ENCODE assay signal across 8 mouse cellular contexts in the genomic region with DNA sequence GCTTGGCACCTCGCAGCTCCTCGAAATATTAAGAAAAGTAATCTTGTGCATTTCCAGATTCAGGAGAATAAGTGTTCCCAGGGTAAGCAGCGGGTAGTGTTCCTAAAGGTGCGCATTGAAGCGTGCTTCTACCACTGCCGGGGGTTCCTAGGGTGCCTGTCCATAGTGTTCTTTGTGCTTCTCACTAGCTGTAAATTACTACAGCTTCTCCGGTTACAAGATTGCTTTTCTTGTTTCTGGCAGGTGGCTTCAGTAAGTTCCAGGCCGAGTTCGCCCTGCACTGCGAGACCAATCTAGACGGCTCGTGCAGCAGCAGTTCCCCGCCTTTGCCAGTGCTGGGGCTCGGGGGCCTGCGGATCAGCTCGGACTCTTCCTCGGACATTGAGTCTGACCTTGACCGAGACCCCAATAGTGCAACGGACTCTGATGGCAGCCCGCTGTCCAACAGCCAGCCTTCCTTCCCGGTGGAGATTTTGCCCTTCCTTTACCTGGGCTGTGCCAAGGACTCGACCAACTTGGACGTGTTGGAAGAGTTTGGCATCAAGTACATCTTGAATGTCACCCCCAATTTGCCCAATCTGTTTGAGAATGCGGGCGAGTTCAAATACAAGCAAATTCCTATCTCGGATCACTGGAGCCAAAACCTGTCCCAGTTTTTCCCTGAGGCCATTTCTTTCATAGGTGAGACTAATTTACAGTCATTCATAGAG. TPM values are rescaled to one million over a fixed set of nuclear protein-coding genes. Genes with fewer than 3 reads are reported as not detected.
DNase-seq lines count a peak whose midpoint lies in the region; ATAC-seq and TF ChIP-seq lines count a peak whose summit lies in the region.

No protein-coding gene starts in this region.

- H3K36me3 ChIP-seq in E14TG2a.4 (ENCODE audit: insufficient read depth, low read length) = peaks cover 30% of the 10 kb centered on the region
- H3K36me3 ChIP-seq in embryonic facial prominence, embryonic 11.5 days (replicated peaks; ENCODE audit: control insufficient read depth, insufficient read depth, low read depth, low read length) = no peaks in the 10 kb centered on the region
- H3K36me3 ChIP-seq in hindbrain, embryonic 13.5 days = peaks cover 5% of the 10 kb centered on the region
- H3K36me3 ChIP-seq in liver, embryonic 12.5 days = 0 out of 2 replicates have a peak, but pooled peaks cover 3% of the 10 kb centered on the region
- no peaks in the 10 kb centered on the region for H3K36me3 ChIP-seq in neural tube, embryonic 13.5 days

- ATAC-seq in embryonic facial prominence, embryonic 11.5 days (replicated peaks; ENCODE audit: insufficient number of reproducible peaks, low FRiP score, low TSS enrichment, low read depth) = no peak
- ATAC-seq in hindbrain, embryonic 13.5 days (ENCODE audit: low FRiP score) = no peak
- no peak for ATAC-seq in liver, embryonic 12.5 days
- ATAC-seq in neural tube, embryonic 13.5 days (ENCODE audit: low read depth) = no peak

- H3K9me3 ChIP-seq in E14TG2a.4 (ENCODE audit: low read length) = no peaks in the 10 kb centered on the region
- no peaks in the 10 kb centered on the region for H3K9me3 ChIP-seq in embryonic facial prominence, embryonic 11.5 days (replicated peaks; ENCODE audit: control insufficient read depth, low read length)
- H3K9me3 ChIP-seq in hindbrain, embryonic 13.5 days = no peaks in the 10 kb centered on the region
- H3K9me3 ChIP-seq in liver, embryonic 12.5 days (replicated peaks) = no peaks in the 10 kb centered on the region
- no peaks in the 10 kb centered on the region for H3K9me3 ChIP-seq in neural tube, embryonic 13.5 days

- peak overlapping the region; percentile 86 for H3K4me2 ChIP-seq in embryonic facial prominence, embryonic 11.5 days (ENCODE audit: low read depth, low read length)
- H3K4me2 ChIP-seq in hindbrain, embryonic 13.5 days = peak overlapping the region; percentile 85
- H3K4me2 ChIP-seq in liver, embryonic 12.5 days = peak overlapping the region; percentile 81
- H3K4me2 ChIP-seq in neural tube, embryonic 13.5 days = peak overlapping the region; percentile 93

- H3K27me3 ChIP-seq in E14TG2a.4 (ENCODE audit: insufficient read depth, low read length) = no peaks in the 10 kb centered on the region
- no peaks in the 10 kb centered on the region for H3K27me3 ChIP-seq in embryonic facial prominence, embryonic 11.5 days (ENCODE audit: control insufficient read depth, insufficient read depth, low read length)
- peaks cover 30% of the 10 kb centered on the region for H3K27me3 ChIP-seq in hindbrain, embryonic 13.5 days
- H3K27me3 ChIP-seq in liver, embryonic 12.5 days (replicated peaks) = peaks cover 62% of the 10 kb centered on the region
- peaks cover 25% of the 10 kb centered on the region; the same call in 1 of the 2 replicates for H3K27me3 ChIP-seq in neural tube, embryonic 13.5 days

- intact Hi-C loops in gastrocnemius, postnatal 14 days (cut with DNase I; ENCODE audit: low total_unique reads) = no loop called here

- H3K9ac ChIP-seq in embryonic facial prominence, embryonic 11.5 days (replicated peaks; ENCODE audit: low read length) = peak overlapping the region; percentile 93
- peak overlapping the region; percentile 89 for H3K9ac ChIP-seq in hindbrain, embryonic 13.5 days
- H3K9ac ChIP-seq in liver, embryonic 12.5 days = peak overlapping the region; percentile 72
- H3K9ac ChIP-seq in neural tube, embryonic 13.5 days = peak overlapping the region; percentile 86

- peak; percentile 26 for DNase-seq in gastrocnemius, postnatal 14 days
- DNase-seq in gastrocnemius, adult 8-10 months (ENCODE audit: low spot score in 2 of 2) = no peak
- DNase-seq in embryonic facial prominence, embryonic 11.5 days (ENCODE audit: low spot score) = peak; percentile 67
- no peak for DNase-seq in c-Kit-positive CD71-positive TER-119-positive erythroid progenitor cells, embryonic 14.5 days (ENCODE audit: low spot score)

- no peak for TF ChIP-seq CTCF in E14TG2a.4 (conservative IDR thresholded peaks at IDR 0.05; ENCODE audit: low read length)

- peak overlapping the region; percentile 97 for H3K4me3 ChIP-seq in E14TG2a.4 (replicated peaks; ENCODE audit: low read length)
- peak overlapping the region; percentile 74 for H3K4me3 ChIP-seq in embryonic facial prominence, embryonic 11.5 days (ENCODE audit: low read depth, low read length)
- peak overlapping the region; percentile 55 for H3K4me3 ChIP-seq in hindbrain, embryonic 13.5 days
- peak overlapping the region; percentile 62 for H3K4me3 ChIP-seq in liver, embryonic 12.5 days
- H3K4me3 ChIP-seq in neural tube, embryonic 13.5 days = peak overlapping the region; percentile 64

- 0% methylated on average over 26 of the region's 26 CpGs for WGBS in embryonic facial prominence, embryonic 11.5 days
- WGBS in hindbrain, embryonic 13.5 days = under 1% methylated on average over 26 of the region's 26 CpGs
- 3% methylated on average over 26 of the region's 26 CpGs for WGBS in liver, embryonic 12.5 days (ENCODE audit: insufficient replicate concordance)
- WGBS in neural tube, embryonic 13.5 days = under 1% methylated on average over 26 of the region's 26 CpGs

- peak overlapping the region; percentile 96 for H3K27ac ChIP-seq in embryonic facial prominence, embryonic 11.5 days (replicated peaks; ENCODE audit: low read depth, low read length)
- peak overlapping the region; percentile 91 for H3K27ac ChIP-seq in hindbrain, embryonic 13.5 days
- H3K27ac ChIP-seq in liver, embryonic 12.5 days = peak overlapping the region; percentile 87
- H3K27ac ChIP-seq in neural tube, embryonic 13.5 days (replicated peaks) = peak overlapping the region; percentile 94

- peaks cover 57% of the 10 kb centered on the region for H3K4me1 ChIP-seq in E14TG2a.4 (replicated peaks; ENCODE audit: low read depth, low read length)
- peaks cover 5% of the 10 kb centered on the region for H3K4me1 ChIP-seq in embryonic facial prominence, embryonic 11.5 days (ENCODE audit: control insufficient read depth, insufficient read depth, low read length)
- peaks cover 56% of the 10 kb centered on the region for H3K4me1 ChIP-seq in hindbrain, embryonic 13.5 days (replicated peaks)
- peaks cover 37% of the 10 kb centered on the region for H3K4me1 ChIP-seq in liver, embryonic 12.5 days
- peaks cover 76% of the 10 kb centered on the region for H3K4me1 ChIP-seq in neural tube, embryonic 13.5 days (replicated peaks)

RNA-seq across cellular contexts. Expression of gene Dusp6, which starts 1.4 kb away (rescaled TPM):
- total RNA-seq in gastrocnemius, postnatal 14 days (2021) = 10 to 100 TPM; 26.7 to 27.7 TPM
- 1 to 10 TPM; 7.3 to 9.8 (median 8.5) TPM for total RNA-seq in gastrocnemius, adult 8-10 months (2022)
- polyA plus RNA-seq in embryonic facial prominence, embryonic 11.5 days (2014; fragmentation: Nextera tagmentation; extraction: Ambion mirVana) = 115 and 123 TPM in 2 replicates
- polyA plus RNA-seq in hindbrain, embryonic 13.5 days (2015; fragmentation: Nextera tagmentation; extraction: Ambion mirVana) = 27.2 and 27.7 TPM in 2 replicates
- 17.9 and 18.7 TPM in 2 replicates for polyA plus RNA-seq in liver, embryonic 12.5 days (2016; fragmentation: Nextera tagmentation; extraction: Ambion mirVana)
- 23.4 and 29.9 TPM in 2 replicates for polyA plus RNA-seq in neural tube, embryonic 13.5 days (2015; fragmentation: Nextera tagmentation; extraction: Ambion mirVana)

Comparison
In these comparisons a context has a peak if more than half of its experiments do, and no peak if none do; other contexts are left out.
1. DNase-seq: peak in gastrocnemius, postnatal 14 days (single experiment) and embryonic facial prominence, embryonic 11.5 days (single experiment); none in gastrocnemius, adult 8-10 months (0 of 2) and c-Kit-positive CD71-positive TER-119-positive erythroid progenitor cells, embryonic 14.5 days (single experiment).
2. Peak in every context shown above with its lines, with median percentiles within 50 percentile points of each other: H3K4me3 ChIP-seq, H3K27ac ChIP-seq, H3K4me2 ChIP-seq and H3K9ac ChIP-seq.